Mouse (Mus musculus) heart, embryonic 11.5 days (tissue): ENCODE measurements around the gene Aak1. TPM values are rescaled to one million over a fixed set of nuclear protein-coding genes. Genes with fewer than 3 reads are reported as not detected.
A peak's percentile ranks its signal among the peaks of the same experiment; 100 is the strongest.
"Not testable (repeated sequence)": the region's sequence is repeated elsewhere in the genome, so short reads cannot be mapped to it uniquely, and the experiment has no call there.

Experiments
- ATAC-seq: fragments of 200-750 bp; cut with Nextera tagmentation; replicated peaks from 2 replicates; pipeline ENCODE4 v1.8.0; 2017; ENCODE audit warnings: moderate library complexity; ENCODE audit not compliant: insufficient number of reproducible peaks, low FRiP score, low TSS enrichment
- H3K27ac ChIP-seq: fragments of 300-500 bp; sonication (generic); 2 replicates; pipeline ENCODE4 v1.5.1; 2014; ENCODE audit warnings: mild to moderate bottlenecking, low read depth, low read length
- H3K27me3 ChIP-seq: fragments of 300-500 bp; sonication (generic); 2 replicates; pipeline ENCODE4 v1.6.1; 2014; ENCODE audit warnings: mild to moderate bottlenecking, low read length, mixed read lengths; ENCODE audit not compliant: control insufficient read depth, insufficient read depth
- H3K36me3 ChIP-seq: fragments of 300-500 bp; sonication (generic); 2 replicates; pipeline ENCODE4 v1.6.1; 2014; ENCODE audit warnings: mild to moderate bottlenecking, low read length, moderate library complexity, mixed read lengths; ENCODE audit not compliant: control insufficient read depth, insufficient read depth
- H3K4me1 ChIP-seq: fragments of 300-500 bp; sonication (generic); 2 replicates; pipeline ENCODE4 v1.6.1; 2014; ENCODE audit warnings: low read length; ENCODE audit not compliant: control insufficient read depth, insufficient read depth
- H3K4me2 ChIP-seq: fragments of 300-500 bp; sonication (generic); 2 replicates; pipeline ENCODE4 v1.6.1; 2014; ENCODE audit warnings: mild to moderate bottlenecking, moderate library complexity
- H3K4me3 ChIP-seq: fragments of 300-500 bp; sonication (generic); 2 replicates; pipeline ENCODE4 v1.5.1; 2014; ENCODE audit warnings: low read depth, low read length
- H3K9ac ChIP-seq: fragments of 300-500 bp; sonication (generic); 2 replicates; pipeline ENCODE4 v1.6.1; 2014; ENCODE audit warnings: mild to moderate bottlenecking, low read depth, low read length, moderate library complexity
- H3K9me3 ChIP-seq: fragments of 300-500 bp; sonication (generic); replicated peaks from 2 replicates; pipeline ENCODE4 v1.6.1; 2016; ENCODE audit warnings: low read length; ENCODE audit not compliant: control insufficient read depth
- WGBS: fragments of 180-500 bp; shearing (Covaris S2); extraction: QIAGEN DNeasy Blood & Tissue Kit; methylation state at CpG from one replicate; pipeline ENCODE4 v1.1.7; 2014; ENCODE audit not compliant: insufficient replicate concordance; 5-methylcytosine and 5-hydroxymethylcytosine counted together
- polyA plus RNA-seq: library from polyadenylated mRNA; unstranded; fragments of >200 nt; fragmentation: Nextera tagmentation; extraction: Ambion mirVana; gene quantifications from 2 replicates; pipeline ENCODE4 v1.2.1, GENCODE M21; 2014

Aak1 gene
- polyA plus RNA-seq, 1 experiment from 2014 or later, result 24.3 TPM

DNA sequence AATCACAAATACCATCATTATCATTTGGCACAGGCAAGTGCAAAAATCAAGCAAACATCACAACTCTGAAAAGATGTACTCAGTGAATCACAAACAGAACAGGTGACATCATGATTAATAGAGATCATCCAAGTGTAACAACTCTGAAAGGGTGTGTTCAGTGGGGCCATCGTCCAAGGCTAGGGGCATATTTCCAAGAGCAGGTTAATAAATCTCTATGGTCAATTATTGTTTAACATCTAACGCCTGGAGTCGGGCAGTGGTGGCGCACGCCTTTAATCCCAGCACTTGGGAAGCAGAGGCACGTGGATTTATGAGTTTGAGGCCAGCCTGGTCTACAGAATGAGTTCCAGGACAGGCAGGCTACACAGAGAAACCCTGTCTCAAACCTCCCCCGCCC lies 182.0 kb downstream of the Aak1 start:
- not testable (repeated sequence) for H3K9me3 ChIP-seq, H3K27me3 ChIP-seq, H3K27ac ChIP-seq, H3K4me3 ChIP-seq, H3K4me2 ChIP-seq, ATAC-seq, H3K9ac ChIP-seq, H3K36me3 ChIP-seq, H3K4me1 ChIP-seq
- WGBS, result 87% methylated on average over 7 of the region's 7 CpGs

DNA sequence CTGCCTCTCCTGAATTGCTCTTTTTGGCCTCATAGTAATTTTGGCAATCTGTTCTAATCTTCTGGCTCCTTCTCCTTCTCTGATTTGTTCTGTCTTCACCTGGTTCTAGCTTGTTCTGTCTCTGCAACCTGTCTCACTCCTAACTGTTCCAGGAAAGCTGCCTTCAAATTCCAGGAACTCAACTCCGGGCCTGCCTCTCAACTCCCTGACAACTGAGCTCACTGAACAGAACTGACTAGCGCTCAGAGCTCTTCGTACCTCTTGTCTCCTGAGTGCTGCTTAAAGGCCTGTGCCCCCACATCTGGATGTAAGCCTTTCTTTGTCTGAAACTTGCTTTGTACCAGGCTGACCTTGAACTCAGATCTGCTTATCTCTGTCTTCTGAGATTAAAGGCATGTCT lies 183.1 kb downstream of the Aak1 start:
- WGBS, result 57% methylated on average over 3 of the region's 3 CpGs
- Histone ChIP-seq H3K9me3 (peaks cover 3% of the 10 kb centered on the region; the same call in 1 of the 2 replicates), H3K4me2 (no peak overlapping the region), H3K4me3 (no peak overlapping the region), H3K27me3 (no peaks in the 10 kb centered on the region), H3K4me1 (0 out of 2 replicates have a peak, but pooled peaks cover 3% of the 10 kb centered on the region), H3K36me3 (no peaks in the 10 kb centered on the region), H3K27ac (no peak overlapping the region), H3K9ac (no peak overlapping the region)
- no peak for ATAC-seq

DNA sequence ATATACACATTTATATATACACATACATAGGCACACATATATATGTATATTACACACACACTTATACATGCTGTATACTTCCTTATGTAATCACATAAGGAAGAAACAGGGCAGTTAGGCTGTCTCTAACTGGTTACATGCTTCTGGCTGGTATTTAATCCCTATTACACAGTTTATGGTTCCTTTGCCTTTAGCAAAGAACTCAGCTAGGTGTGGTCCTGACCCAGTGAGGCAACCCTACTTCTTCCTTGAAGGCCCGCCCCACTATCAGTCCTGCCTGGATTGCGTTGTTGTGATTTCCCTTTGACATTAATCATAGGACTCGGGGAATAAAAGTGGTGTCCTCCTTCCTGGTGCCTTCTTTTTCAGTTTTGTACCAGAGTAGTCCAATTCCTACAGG lies 185.1 kb downstream of the Aak1 start:
- H3K4me3 ChIP-seq, result no peak overlapping the region
- H3K4me1 ChIP-seq, result no peaks in the 10 kb centered on the region
- H3K27me3 ChIP-seq, result no peaks in the 10 kb centered on the region
- no peak overlapping the region for H3K27ac ChIP-seq
- H3K9ac ChIP-seq, result no peak overlapping the region
- peaks cover 3% of the 10 kb centered on the region; the same call in 1 of the 2 replicates for H3K9me3 ChIP-seq
- no peaks in the 10 kb centered on the region for H3K36me3 ChIP-seq
- 87% methylated on average over 3 of the region's 3 CpGs for WGBS
- ATAC-seq, result no peak
- no peak overlapping the region for H3K4me2 ChIP-seq

DNA sequence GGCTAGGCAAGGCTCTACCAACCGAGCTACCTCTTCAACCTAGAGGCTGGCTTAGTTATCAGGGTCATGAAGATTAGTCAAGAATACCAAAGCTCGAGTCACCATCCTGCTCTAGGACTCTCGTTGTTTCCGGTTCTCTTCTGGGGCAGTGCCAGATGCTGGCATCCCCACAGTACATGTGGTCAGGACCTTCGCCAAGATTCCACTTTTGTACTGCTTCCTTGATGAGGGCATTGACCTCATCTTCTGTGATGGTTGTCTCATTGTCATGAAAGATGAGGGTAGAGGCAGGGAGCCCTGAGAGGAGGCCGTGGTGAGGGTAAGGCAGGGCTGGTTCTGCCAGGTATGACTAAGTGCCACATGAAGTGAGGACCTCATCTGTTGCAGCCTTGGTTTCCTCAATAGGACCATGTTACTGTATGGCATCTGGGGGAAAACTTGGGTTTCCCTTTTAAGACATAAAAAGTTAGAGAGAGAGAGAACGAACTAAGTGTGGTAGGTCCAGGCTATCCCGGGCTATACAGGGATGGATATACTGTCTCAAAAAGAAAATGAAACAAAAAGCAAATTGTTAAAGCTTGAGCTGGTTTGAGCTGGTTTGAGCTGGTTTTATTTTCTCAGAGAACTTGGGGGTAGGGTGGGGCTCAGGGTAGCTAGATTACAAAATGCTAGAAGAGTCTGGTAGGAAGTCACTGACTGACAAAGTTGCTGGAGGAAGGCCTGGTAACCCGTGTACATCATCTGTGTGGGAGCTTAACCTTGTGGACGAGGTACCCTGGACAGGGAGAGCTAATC lies 188.7 kb downstream of the Aak1 start:
- Histone ChIP-seq H3K9me3 (peaks cover 3% of the 10 kb centered on the region; the same call in 1 of the 2 replicates), H3K27ac (no peak overlapping the region), H3K4me1 (peaks cover 8% of the 10 kb centered on the region; the same call in 1 of the 2 replicates), H3K4me2 (no peak overlapping the region), H3K36me3 (no peaks in the 10 kb centered on the region), H3K9ac (no peak overlapping the region), H3K4me3 (no peak overlapping the region), H3K27me3 (no peaks in the 10 kb centered on the region)
- no peak for ATAC-seq
- 82% methylated on average over 10 of the region's 10 CpGs for WGBS

DNA sequence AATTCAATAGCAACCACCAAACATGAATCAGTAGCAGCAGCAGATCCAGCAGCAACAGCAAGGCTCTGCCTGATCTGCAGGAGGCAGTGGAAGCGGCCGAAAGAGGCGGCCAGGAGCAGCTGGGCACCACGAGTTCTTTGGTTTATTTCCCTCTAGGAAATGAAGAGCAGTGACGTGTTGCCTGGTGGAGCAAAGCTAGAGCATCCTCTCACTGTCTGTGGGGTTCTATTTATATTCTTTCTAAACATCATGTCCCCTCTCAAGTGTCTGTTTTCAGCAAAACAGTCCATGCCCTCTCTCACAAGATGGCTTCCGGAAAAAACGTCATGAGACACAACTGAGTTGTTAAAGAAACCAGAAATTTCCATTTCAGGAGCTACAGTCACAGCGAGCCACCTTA lies 189.8 kb downstream of the Aak1 start:
- no peak for ATAC-seq
- H3K4me3 ChIP-seq, result no peak overlapping the region
- H3K9me3 ChIP-seq, result peaks cover 3% of the 10 kb centered on the region; the same call in 1 of the 2 replicates
- H3K4me2 ChIP-seq, result no peak overlapping the region
- H3K27me3 ChIP-seq, result no peaks in the 10 kb centered on the region
- H3K27ac ChIP-seq, result no peak overlapping the region
- H3K9ac ChIP-seq, result no peak overlapping the region
- WGBS, result 84% methylated on average over 8 of the region's 8 CpGs
- H3K4me1 ChIP-seq, result peaks cover 15% of the 10 kb centered on the region; the same call in 1 of the 2 replicates
- H3K36me3 ChIP-seq, result no peaks in the 10 kb centered on the region

DNA sequence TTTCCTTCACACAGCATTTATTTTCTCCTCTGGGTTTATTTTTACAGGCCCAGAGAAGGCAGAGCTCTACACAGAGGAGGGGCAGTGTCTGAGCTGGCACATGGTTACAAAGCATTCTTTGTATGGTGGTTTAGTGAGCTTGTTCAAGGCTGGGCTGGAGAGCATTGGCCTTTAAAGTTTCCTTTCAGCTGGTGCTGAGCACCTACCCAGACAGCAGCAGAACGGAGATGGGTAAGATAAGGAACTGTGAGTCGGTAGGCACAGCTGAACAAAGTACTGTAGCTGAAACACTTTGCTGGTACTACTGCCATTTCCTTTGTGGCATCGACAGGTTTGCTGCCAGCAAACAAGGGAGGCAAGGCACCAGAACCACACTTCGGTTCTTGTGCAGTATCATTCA lies 191.7 kb downstream of the Aak1 start:
- Histone ChIP-seq H3K4me2 (no peak overlapping the region), H3K36me3 (no peaks in the 10 kb centered on the region), H3K4me3 (no peak overlapping the region), H3K27ac (peak overlapping the region; percentile 51; the same call in 1 of the 2 replicates), H3K4me1 (peaks cover 15% of the 10 kb centered on the region; the same call in 1 of the 2 replicates), H3K9me3 (peaks cover 3% of the 10 kb centered on the region; the same call in 1 of the 2 replicates), H3K9ac (no peak overlapping the region), H3K27me3 (no peaks in the 10 kb centered on the region)
- no peak for ATAC-seq
- WGBS, result 71% methylated on average over 4 of the region's 4 CpGs

DNA sequence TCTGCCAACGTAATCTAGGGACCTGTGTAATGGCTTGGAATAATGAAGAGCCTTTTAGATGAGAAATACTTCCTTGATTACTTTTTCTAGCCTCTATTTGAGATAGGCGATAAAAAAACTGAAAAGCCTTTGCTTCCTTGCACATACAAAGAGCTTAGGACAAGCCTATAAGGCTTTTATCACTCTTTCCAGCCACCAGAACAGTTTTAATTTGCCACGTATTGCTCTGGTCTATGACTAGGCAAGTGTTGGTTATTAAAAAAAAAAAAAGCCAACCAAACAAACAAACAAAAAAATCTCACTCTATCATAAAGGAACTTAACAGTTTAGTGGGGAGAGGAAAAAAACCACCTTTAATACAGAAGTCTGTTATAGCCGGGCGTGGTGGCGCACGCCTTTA lies 192.1 kb downstream of the Aak1 start:
- Histone ChIP-seq H3K27ac (peak overlapping the region; percentile 100), H3K27me3 (no peaks in the 10 kb centered on the region), H3K9me3 (peaks cover 3% of the 10 kb centered on the region; the same call in 1 of the 2 replicates), H3K4me3 (peak overlapping the region; percentile 98), H3K4me2 (peak overlapping the region; percentile 79), H3K4me1 (peaks cover 15% of the 10 kb centered on the region; the same call in 1 of the 2 replicates), H3K9ac (no peak overlapping the region; the same call in 1 of the 2 replicates), H3K36me3 (no peaks in the 10 kb centered on the region)
- 89% methylated on average over 7 of the region's 7 CpGs for WGBS
- no peak for ATAC-seq

DNA sequence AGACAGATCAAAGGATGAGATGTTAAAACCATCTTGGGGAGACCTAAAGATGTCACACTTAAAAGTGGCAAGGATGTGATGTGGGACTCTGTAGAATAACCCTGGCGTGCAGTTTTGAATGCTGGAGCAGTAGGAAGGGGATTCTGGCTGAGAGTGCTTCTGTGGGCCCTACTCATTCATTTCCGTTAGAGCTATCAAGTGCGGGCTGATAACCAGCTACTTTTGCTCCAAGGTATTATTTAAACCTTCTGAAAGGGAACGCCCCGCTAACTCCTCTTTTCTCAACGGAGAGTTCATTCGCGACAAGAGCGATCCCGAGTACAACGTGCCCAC lies 192.7 kb downstream of the Aak1 start:
- H3K4me1 ChIP-seq, result peaks cover 15% of the 10 kb centered on the region; the same call in 1 of the 2 replicates
- 0% methylated on average over 11 of the region's 11 CpGs for WGBS
- no peak for ATAC-seq
- H3K9ac ChIP-seq, result peak overlapping the region; percentile 94
- peaks cover 2% of the 10 kb centered on the region; the same call in 1 of the 2 replicates for H3K9me3 ChIP-seq
- peak overlapping the region; percentile 79 for H3K4me2 ChIP-seq
- no peaks in the 10 kb centered on the region for H3K27me3 ChIP-seq
- no peaks in the 10 kb centered on the region for H3K36me3 ChIP-seq
- H3K4me3 ChIP-seq, result peak overlapping the region; percentile 98
- peak overlapping the region; percentile 100 for H3K27ac ChIP-seq
